Mouse (Mus musculus) C2C12 (cell line): ENCODE measurements around the gene Ilvbl. TPM values are rescaled to one million over a fixed set of nuclear protein-coding genes. Genes with fewer than 3 reads are reported as not detected.
"Not testable (repeated sequence)": the region's sequence is repeated elsewhere in the genome, so short reads cannot be mapped to it uniquely, and the experiment has no call there.

Experiments used
- H3K27me3 ChIP-seq: one replicate; pipeline ENCODE4 v1.6.1; 2011; ENCODE audit not compliant: control insufficient read depth, insufficient read depth, insufficient read length
- H3K36me3 ChIP-seq: one replicate; pipeline ENCODE4 v1.6.1; 2011; ENCODE audit not compliant: control insufficient read depth, insufficient read depth
- H3K4me3 ChIP-seq: one replicate; pipeline ENCODE4 v1.5.1; 2011; ENCODE audit warnings: mild to moderate bottlenecking, control low read depth; ENCODE audit not compliant: poor library complexity, insufficient read depth, severe bottlenecking
- H3K79me2 ChIP-seq: one replicate; pipeline ENCODE4 v1.6.1; 2011; ENCODE audit not compliant: control insufficient read depth, insufficient read depth
- H3K79me3 ChIP-seq: one replicate; pipeline ENCODE4 v1.6.1; 2011; ENCODE audit warnings: low read depth, control low read depth
- H3ac ChIP-seq: one replicate; pipeline ENCODE3; 2011; ENCODE audit warnings: low read depth; ENCODE audit not compliant: control insufficient read depth, insufficient read length
- CEBPB ChIP-seq: IDR thresholded peaks from one replicate; pipeline ENCODE4 v1.6.1; 2011; ENCODE audit warnings: low read depth, mild to moderate bottlenecking, control low read depth, moderate library complexity
- CTCF ChIP-seq: IDR thresholded peaks from one replicate; pipeline ENCODE4 v1.5.1; 2011; ENCODE audit not compliant: control insufficient read depth, insufficient read depth, insufficient read length
- FOSL1 ChIP-seq: IDR thresholded peaks from one replicate; pipeline ENCODE4 v1.8.0; 2011; ENCODE audit warnings: mild to moderate bottlenecking, low read length; ENCODE audit not compliant: poor library complexity, insufficient read depth, severe bottlenecking
- MAX ChIP-seq: IDR thresholded peaks from one replicate; pipeline ENCODE4 v1.6.1; 2011; ENCODE audit warnings: mild to moderate bottlenecking, control low read depth
- MYOD1 ChIP-seq: IDR thresholded peaks from one replicate; pipeline ENCODE4 v1.6.1; 2011; ENCODE audit warnings: low read depth; ENCODE audit not compliant: control insufficient read depth, insufficient read length
- MYOG ChIP-seq: IDR thresholded peaks from one replicate; pipeline ENCODE4 v1.6.1; 2011; ENCODE audit not compliant: control insufficient read depth, insufficient read length; ENCODE audit errors: extremely low read depth
- USF1 ChIP-seq: IDR thresholded peaks from one replicate; pipeline ENCODE4 v1.6.1; 2011; ENCODE audit warnings: low read depth, mild to moderate bottlenecking, control low read depth, moderate library complexity
- microRNA-seq: library from miRNA; unstranded; fragments of <30 nt; microRNA quantifications from one replicate; pipeline ENCODE4, GENCODE M21; 2019; ENCODE audit warnings: borderline microRNAs expressed
- polyA plus RNA-seq: library from polyadenylated mRNA; unstranded; fragments of >200 nt; fragmentation: generic; extraction: Trizol; gene quantifications from one replicate; pipeline ENCODE4 v1.2.1, GENCODE M21; 2012; ENCODE audit warnings: missing spikeins

Ilvbl gene
- polyA plus RNA-seq, 1 experiment, result 23.7 TPM

- no peak for TF ChIP-seq MAX
- TF ChIP-seq USF1, result no peak
- no peak for TF ChIP-seq CTCF
- TF ChIP-seq MYOD1, result no peak
- no peak for TF ChIP-seq CEBPB
- TF ChIP-seq FOSL1, result no peak
- no peak for TF ChIP-seq MYOG
- H3K36me3 ChIP-seq, result no peaks in the 10 kb centered on the region
- no peaks in the 10 kb centered on the region for H3K79me3 ChIP-seq
- no peak overlapping the region for H3ac ChIP-seq
- H3K79me2 ChIP-seq, result no peaks in the 10 kb centered on the region
- no peak overlapping the region for H3K4me3 ChIP-seq
- H3K27me3 ChIP-seq, result no peaks in the 10 kb centered on the region
Observed at GRCm38 (mm10) chr10:78607602-78608001, 33.5 kb downstream of the Ilvbl start.

DNA sequence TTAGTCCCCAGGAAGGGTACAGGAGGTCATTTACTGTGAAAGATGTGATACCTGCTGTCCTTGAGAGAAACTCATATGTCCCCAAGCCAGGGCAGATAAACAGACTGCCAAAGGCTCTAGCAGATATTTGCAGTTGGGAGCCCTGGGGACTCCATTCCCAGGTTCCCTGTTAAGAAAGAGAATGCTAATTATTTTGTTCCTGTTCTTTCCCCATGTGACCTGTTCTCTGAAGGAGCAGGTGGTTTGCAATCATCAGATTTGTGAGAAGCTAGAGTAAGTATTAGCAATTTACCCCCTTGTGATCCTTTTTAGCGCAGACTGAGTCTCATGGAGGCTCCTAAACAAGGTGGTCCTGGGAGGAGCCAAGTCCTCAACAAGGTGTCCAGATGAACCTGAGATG is 43.8 kb downstream of the Ilvbl start, which contains the start of gene Olfr1357:
Gene Olfr1357 (minus strand): TSS at position 101 of the 400 bp plus-strand sequence.
- H3K27me3 ChIP-seq, result no peaks in the 10 kb centered on the region
- no peaks in the 10 kb centered on the region for H3K79me2 ChIP-seq
- no peak within 1 kb of the TSS for H3K4me3 ChIP-seq
- TF ChIP-seq MYOD1 (no peak), CTCF (no peak), FOSL1 (no peak), CEBPB (no peak), MYOG (no peak), MAX (no peak), USF1 (no peak)
- H3K79me3 ChIP-seq, result no peaks in the 10 kb centered on the region
- H3K36me3 ChIP-seq, result no peaks in the 10 kb centered on the region
- H3ac ChIP-seq, result no peak within 1 kb of the TSS

DNA sequence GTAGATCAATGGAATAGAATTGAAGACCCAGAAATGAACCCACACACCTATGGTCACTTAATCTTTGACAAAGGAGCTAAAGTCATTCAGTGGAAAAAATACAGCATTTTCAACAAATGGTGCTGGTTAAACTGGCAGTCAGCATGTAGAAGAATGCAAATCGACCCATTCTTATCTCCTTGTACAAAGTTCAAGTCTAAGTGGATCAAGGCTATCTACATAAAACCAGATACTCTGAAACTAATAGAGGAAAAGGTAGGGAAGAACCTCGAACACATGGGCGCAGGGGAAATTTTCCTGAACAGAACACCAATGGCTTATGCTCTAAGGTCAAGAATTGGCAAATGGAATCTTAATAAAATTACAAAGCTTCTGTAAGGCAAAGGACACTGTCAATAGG is 49.0 kb downstream of the Ilvbl start:
- H3K79me3 ChIP-seq, H3K79me2 ChIP-seq, H3K27me3 ChIP-seq, H3K4me3 ChIP-seq, H3K36me3 ChIP-seq, H3ac ChIP-seq: not testable (repeated sequence)

GRCm38 (mm10) chr10:78630194-78630593 is 56.0 kb downstream of the Ilvbl start:
- Histone ChIP-seq H3ac (no peak overlapping the region), H3K79me2 (no peaks in the 10 kb centered on the region), H3K36me3 (no peaks in the 10 kb centered on the region), H3K79me3 (no peaks in the 10 kb centered on the region), H3K27me3 (no peaks in the 10 kb centered on the region), H3K4me3 (no peak overlapping the region)
- no peak for TF ChIP-seq CTCF
- no peak for TF ChIP-seq MYOD1
- no peak for TF ChIP-seq USF1
- TF ChIP-seq FOSL1, result no peak
- no peak for TF ChIP-seq MAX
- TF ChIP-seq CEBPB, result no peak
- TF ChIP-seq MYOG, result no peak

GRCm38 (mm10) chr10:78632311-78632710 is 58.2 kb downstream of the Ilvbl start:
- Histone ChIP-seq H3K36me3 (no peaks in the 10 kb centered on the region), H3K27me3 (no peaks in the 10 kb centered on the region), H3K79me2 (no peaks in the 10 kb centered on the region), H3K79me3 (no peaks in the 10 kb centered on the region), H3K4me3 (no peak overlapping the region), H3ac (no peak overlapping the region)
- TF ChIP-seq FOSL1 (no peak), MYOG (no peak), CEBPB (no peak), USF1 (no peak), MAX (no peak), MYOD1 (no peak), CTCF (no peak)

Small RNA genes within 50 kb of the gene (microRNA-seq; reads per million reads assigned to microRNA genes)
- gene Gm27541, result not detected

Other genes with a start within 250 kb of the Ilvbl start
- 95.0 TPM for gene Agpat3, start 221.9 kb upstream of the Ilvbl start, polyA plus RNA-seq
- 154 TPM for gene Rrp1, start 161.3 kb upstream of the Ilvbl start, polyA plus RNA-seq
- 355 TPM for gene Cstb, start 148.7 kb upstream of the Ilvbl start, polyA plus RNA-seq
- 10.6 TPM for gene Pdxk, start 109.4 kb upstream of the Ilvbl start, polyA plus RNA-seq
- not detected for gene Olfr1358, start 56.9 kb upstream of the Ilvbl start, polyA plus RNA-seq
- 37.2 TPM for gene Syde1, start 17.6 kb downstream of the Ilvbl start, polyA plus RNA-seq
- not detected for gene Olfr1357, start 43.7 kb downstream of the Ilvbl start, polyA plus RNA-seq
- not detected for gene Casp14, start 143.9 kb downstream of the Ilvbl start, polyA plus RNA-seq
- not detected for gene Ccdc105, start 178.7 kb downstream of the Ilvbl start, polyA plus RNA-seq
- gene Slc1a6, start 206.2 kb downstream of the Ilvbl start, polyA plus RNA-seq, result not detected